Mouse (Mus musculus) heart, postnatal 0 days (tissue): ENCODE data around the gene Atp1a4. TPM values are rescaled to one million over a fixed set of nuclear protein-coding genes. Genes with fewer than 3 reads are reported as not detected.
A peak's percentile ranks its signal among the peaks of the same experiment; 100 is the strongest.

Source experiments
- ATAC-seq: fragments of 200-750 bp; cut with Nextera tagmentation; 2 replicates; pipeline ENCODE4 v1.8.0; 2017; ENCODE audit warnings: low read depth, moderate number of reproducible peaks, moderate library complexity; ENCODE audit not compliant: insufficient read depth
- DNase-seq: peaks from one replicate; pipeline ENCODE4 v3.0.0-alpha.2; 2016; ENCODE audit warnings: low spot score
- H3K27ac ChIP-seq: fragments of 300-500 bp; sonication (generic); 2 replicates; pipeline ENCODE4 v1.5.1; 2014; ENCODE audit warnings: low read depth, mild to moderate bottlenecking
- H3K27me3 ChIP-seq: fragments of 300-500 bp; sonication (generic); 2 replicates; pipeline ENCODE4 v1.6.1; 2014; ENCODE audit warnings: low read length, mixed read lengths; ENCODE audit not compliant: control insufficient read depth, insufficient read depth
- H3K36me3 ChIP-seq: fragments of 300-500 bp; sonication (generic); replicated peaks from 2 replicates; pipeline ENCODE4 v1.6.1; 2014; ENCODE audit warnings: low read length, mixed read lengths; ENCODE audit not compliant: control insufficient read depth, insufficient read depth
- H3K4me1 ChIP-seq: fragments of 300-500 bp; sonication (generic); 2 replicates; pipeline ENCODE4 v1.6.1; 2014; ENCODE audit warnings: antibody characterized with exemption; ENCODE audit not compliant: control insufficient read depth, insufficient read depth
- H3K4me2 ChIP-seq: fragments of 300-500 bp; sonication (generic); 2 replicates; pipeline ENCODE4 v1.6.1; 2014; ENCODE audit warnings: low read depth, mild to moderate bottlenecking, low read length, moderate library complexity
- H3K4me3 ChIP-seq: fragments of 300-500 bp; sonication (generic); 2 replicates; pipeline ENCODE4 v1.5.1; 2014; ENCODE audit warnings: low read depth, low read length
- H3K9ac ChIP-seq: fragments of 300-500 bp; sonication (generic); replicated peaks from 2 replicates; pipeline ENCODE4 v1.6.1; 2014; ENCODE audit warnings: low read depth, low read length, mixed read lengths
- H3K9me3 ChIP-seq: fragments of 300-500 bp; sonication (generic); replicated peaks from 2 replicates; pipeline ENCODE4 v1.6.1; 2016; ENCODE audit warnings: low read length; ENCODE audit not compliant: control insufficient read depth
- CTCF ChIP-seq: IDR thresholded peaks from 2 replicates; pipeline ENCODE4 v1.5.1; 2016; ENCODE audit warnings: antibody characterized with exemption, control low read depth, low read depth
- EP300 ChIP-seq: IDR thresholded peaks from 2 replicates; pipeline ENCODE4 v1.6.1; 2016; ENCODE audit warnings: antibody characterized with exemption, low read depth
- WGBS: fragments of 180-500 bp; shearing (Covaris S2); extraction: QIAGEN DNeasy Blood & Tissue Kit; methylation state at CpG from one replicate; pipeline ENCODE4 v1.1.7; 2014; 5-methylcytosine and 5-hydroxymethylcytosine counted together
- polyA plus RNA-seq: library from polyadenylated mRNA; unstranded; fragments of >200 nt; fragmentation: Nextera tagmentation; extraction: Ambion mirVana; gene quantifications from 2 replicates; pipeline ENCODE4 v1.2.1, GENCODE M21; 2015
- total RNA-seq: library from RNA; depleted of rRNA; stranded (reverse); fragments of >200 nt; gene quantifications from 2 replicates; pipeline ENCODE4 v1.2.3, GENCODE M21; 2014; ENCODE audit warnings: low replicate concordance

Atp1a4 gene
- total and polyA plus RNA-seq, 2 experiments from 2014 or later: 0.07 TPM; not detected in 1

GRCm38 (mm10) chr1:172203566-172203965 lies 54.6 kb downstream of the Atp1a4 start:
- Histone ChIP-seq H3K4me3 (no peak overlapping the region), H3K9me3 (no peaks in the 10 kb centered on the region), H3K4me2 (peak overlapping the region; percentile 81), H3K36me3 (peaks cover 26% of the 10 kb centered on the region), H3K27ac (peak overlapping the region; percentile 95), H3K9ac (0 out of 2 replicates have a peak overlapping the region, but pooled peaks have one; percentile 5), H3K4me1 (peaks cover 55% of the 10 kb centered on the region), H3K27me3 (no peaks in the 10 kb centered on the region)
- 13% methylated on average over 4 of the region's 4 CpGs for WGBS
- TF ChIP-seq EP300 (no peak), CTCF (no peak)
- no peak for ATAC-seq
- DNase-seq: no peak

DNA sequence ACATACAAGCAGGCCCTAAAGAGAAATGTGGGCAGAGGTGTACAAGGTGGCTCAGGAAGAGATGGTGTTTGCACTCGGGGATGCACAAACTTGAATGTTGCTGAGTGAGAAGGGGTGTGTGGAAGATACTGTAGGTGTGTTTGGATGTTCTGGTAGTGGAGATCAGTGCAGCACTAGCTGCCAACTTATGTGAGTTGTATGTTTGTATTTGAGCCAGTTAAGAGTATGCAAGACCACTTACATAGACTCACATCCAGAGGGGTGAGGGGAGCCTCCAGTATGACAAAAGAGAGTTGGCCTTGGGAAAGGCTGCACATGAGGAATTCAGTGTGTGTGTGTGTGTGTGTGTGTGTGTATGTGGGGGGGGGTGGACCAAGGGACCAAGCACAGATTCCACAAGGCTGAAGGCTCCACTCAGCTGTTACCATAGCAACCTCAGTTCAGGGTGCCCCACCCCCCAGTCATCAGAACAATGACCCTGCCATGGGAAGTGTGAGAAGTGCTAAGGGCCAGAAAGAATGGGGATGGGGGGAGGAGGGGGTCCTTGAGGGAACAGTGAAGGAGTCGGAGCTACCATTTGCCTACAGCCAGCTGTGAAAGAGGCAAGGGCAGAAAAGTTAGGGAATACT lies 55.2 kb downstream of the Atp1a4 start:
- 34% methylated on average over 2 of the region's 2 CpGs for WGBS
- no peak for TF ChIP-seq EP300
- TF ChIP-seq CTCF: no peak
- H3K27me3 ChIP-seq: no peaks in the 10 kb centered on the region
- H3K27ac ChIP-seq: peak overlapping the region; percentile 95
- H3K4me2 ChIP-seq: peak overlapping the region; percentile 81
- H3K36me3 ChIP-seq: peaks cover 31% of the 10 kb centered on the region
- ATAC-seq (no peak), DNase-seq (no peak)
- no peaks in the 10 kb centered on the region for H3K9me3 ChIP-seq
- H3K9ac ChIP-seq: 0 out of 2 replicates have a peak overlapping the region, but pooled peaks have one; percentile 32
- H3K4me3 ChIP-seq: no peak overlapping the region
- H3K4me1 ChIP-seq: peaks cover 55% of the 10 kb centered on the region

DNA sequence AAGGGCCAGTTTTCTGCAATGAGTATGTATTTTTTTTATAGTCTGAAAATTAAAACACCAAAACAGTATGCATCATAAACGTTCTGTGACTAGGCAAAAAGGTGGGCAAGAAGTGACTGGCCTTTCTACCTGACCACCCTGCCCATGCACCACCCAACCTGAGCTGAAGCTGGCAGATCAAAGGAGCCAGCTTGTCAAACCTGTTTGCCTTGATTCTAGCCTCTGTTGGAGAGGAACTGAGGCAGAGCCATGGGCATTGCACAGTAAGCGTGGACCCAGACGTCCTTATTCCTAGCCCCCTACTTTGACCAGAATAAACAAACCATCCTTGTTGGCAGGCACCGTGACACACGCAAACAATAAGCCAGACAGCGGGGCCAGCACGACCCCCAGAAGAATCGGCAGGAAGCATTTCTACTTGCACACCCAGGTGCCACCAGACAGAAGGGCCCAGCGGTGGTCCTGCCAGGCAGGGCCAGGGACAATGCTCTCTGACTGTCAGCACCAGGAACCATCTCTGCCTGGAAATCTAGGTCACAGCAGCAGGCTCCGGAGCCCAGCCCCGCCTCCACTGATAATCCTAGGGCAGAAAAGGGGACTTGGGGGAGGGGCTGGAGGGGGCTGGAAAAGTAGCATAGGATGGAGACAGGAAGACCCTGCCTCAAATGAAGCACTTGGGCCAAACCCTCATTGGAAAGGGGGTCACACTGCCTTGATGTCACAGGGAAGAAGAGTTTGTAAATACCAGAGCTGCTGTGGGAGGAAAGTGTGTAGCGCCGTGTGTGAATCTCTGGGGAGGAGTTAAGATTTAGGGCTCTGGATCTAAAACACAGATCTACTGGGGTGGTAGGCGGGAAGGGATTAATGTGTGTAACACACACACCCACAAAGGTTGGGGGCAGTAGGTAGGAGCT lies 56.0 kb downstream of the Atp1a4 start:
- Histone ChIP-seq H3K9ac (peak overlapping the region; percentile 32), H3K36me3 (peaks cover 39% of the 10 kb centered on the region), H3K27me3 (no peaks in the 10 kb centered on the region), H3K27ac (peak overlapping the region; percentile 95), H3K4me2 (peak overlapping the region; percentile 36), H3K9me3 (no peaks in the 10 kb centered on the region), H3K4me3 (0 out of 2 replicates have a peak overlapping the region, but pooled peaks have one; percentile 3), H3K4me1 (peaks cover 55% of the 10 kb centered on the region)
- TF ChIP-seq CTCF (no peak), EP300 (no peak)
- DNase-seq (no peak), ATAC-seq (no peak)
- WGBS: 16% methylated on average over 14 of the region's 14 CpGs

GRCm38 (mm10) chr1:172200871-172201447 lies 57.3 kb downstream of the Atp1a4 start:
- no peak for TF ChIP-seq EP300
- no peak for TF ChIP-seq CTCF
- Histone ChIP-seq H3K4me3 (no peak overlapping the region), H3K27me3 (no peaks in the 10 kb centered on the region), H3K36me3 (peaks cover 51% of the 10 kb centered on the region), H3K27ac (peak overlapping the region; percentile 52), H3K4me1 (peaks cover 49% of the 10 kb centered on the region), H3K9ac (no peak overlapping the region), H3K9me3 (no peaks in the 10 kb centered on the region), H3K4me2 (no peak overlapping the region)
- DNase-seq: no peak
- 32% methylated on average over 7 of the region's 7 CpGs for WGBS
- peak; percentile 30 for ATAC-seq

GRCm38 (mm10) chr1:172200161-172200560 lies 58.1 kb downstream of the Atp1a4 start:
- H3K36me3 ChIP-seq: peaks cover 59% of the 10 kb centered on the region
- whole genome bisulfite sequencing: 70% methylated on average over 5 of the region's 5 CpGs
- H3K27ac ChIP-seq: 0 out of 2 replicates have a peak overlapping the region, but pooled peaks have one; percentile 13
- no peak overlapping the region for H3K4me3 ChIP-seq
- TF ChIP-seq EP300 (no peak), CTCF (no peak)
- no peak overlapping the region for H3K4me2 ChIP-seq
- DNase-seq (no peak), ATAC-seq (no peak)
- H3K9ac ChIP-seq: no peak overlapping the region
- H3K27me3 ChIP-seq: no peaks in the 10 kb centered on the region
- H3K4me1 ChIP-seq: peaks cover 41% of the 10 kb centered on the region
- H3K9me3 ChIP-seq: no peaks in the 10 kb centered on the region
